Mouse (Mus musculus): ENCODE results near the gene Sphk2.

The Sphk2 gene

GRCm38 (mm10) chr7:45723781-45724180 lies 6.0 kb upstream of the Sphk2 start:
- DNase-seq (ENCODE audit: low spot score in 2 of 2): no peak

GRCm38 (mm10) chr7:45723301-45723700 lies 5.5 kb upstream of the Sphk2 start:
- no peak for DNase-seq (ENCODE audit: low spot score in 2 of 2)

DNA sequence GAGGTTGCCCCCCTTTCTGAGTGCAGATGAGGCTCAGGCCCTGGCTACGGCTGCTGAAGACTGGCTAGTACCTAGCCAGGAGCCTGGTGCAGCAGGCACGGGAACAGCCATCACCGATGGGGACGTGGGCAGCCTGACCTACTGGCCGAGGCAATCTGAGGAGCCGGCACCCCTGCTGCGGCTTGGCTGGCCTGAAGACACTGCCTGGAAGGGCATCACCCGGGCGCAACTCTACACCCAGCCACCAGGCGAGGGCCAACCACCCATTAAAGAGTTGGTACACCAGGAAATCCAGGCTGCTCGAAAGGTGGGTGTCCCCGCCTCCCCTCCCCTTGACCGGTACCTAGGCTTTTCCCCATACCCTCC lies 4.5 kb upstream of the Sphk2 start:
- DNase-seq (ENCODE audit: low spot score in 2 of 2): no peak

DNA sequence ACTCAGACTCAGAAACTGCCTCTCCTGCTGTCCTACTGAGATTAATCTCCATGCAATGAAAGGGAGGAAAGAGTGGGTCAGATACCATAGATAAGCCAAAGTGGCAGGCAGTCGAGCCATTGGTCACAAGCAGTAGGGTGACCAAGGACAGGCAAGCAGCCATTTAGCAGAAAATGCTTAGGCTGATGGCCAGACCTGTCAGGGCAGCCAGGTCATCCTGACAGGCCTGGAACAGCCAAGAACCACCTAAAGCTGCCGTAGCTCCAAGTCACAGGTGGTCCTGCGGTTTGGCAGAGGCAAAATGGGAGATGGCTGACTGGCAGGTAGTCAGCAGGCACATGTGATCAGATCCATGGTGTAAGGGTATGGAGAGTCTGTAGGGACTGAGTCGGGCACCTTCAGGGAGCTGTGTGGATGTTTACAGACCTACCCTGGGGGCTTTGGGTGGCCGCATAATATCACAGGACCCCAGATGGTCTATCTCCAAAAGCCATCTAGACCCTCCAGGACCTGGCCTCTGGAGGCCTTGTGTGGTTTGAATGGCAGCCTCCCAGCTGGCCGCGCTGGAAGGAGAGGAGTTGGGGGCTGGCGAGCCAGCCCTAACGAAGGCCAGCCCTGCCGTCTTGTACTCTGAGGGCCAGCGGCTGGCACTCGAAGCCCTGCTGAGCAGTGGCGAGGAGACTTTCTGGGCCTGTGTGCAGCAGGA lies 4.0 kb upstream of the Sphk2 start:
- DNase-seq (ENCODE audit: low spot score in 2 of 2): no peak

DNA sequence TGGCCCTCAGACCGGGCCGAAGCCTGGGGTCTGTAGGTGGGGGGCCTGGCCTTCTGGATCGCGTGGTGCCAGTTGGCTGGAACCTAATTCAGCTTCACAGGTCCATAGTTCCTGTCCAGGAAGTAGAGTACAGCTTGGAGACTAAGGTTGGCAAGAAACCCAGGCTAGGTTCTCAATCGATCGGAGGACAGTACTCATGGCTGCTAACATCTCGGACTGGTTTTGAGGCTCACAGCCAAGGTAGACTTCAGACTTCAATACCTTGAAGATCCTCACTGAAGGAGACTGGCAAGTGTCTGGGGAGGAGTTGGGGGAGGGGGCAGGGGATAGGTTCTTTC lies 3.4 kb upstream of the Sphk2 start:
- no peak for DNase-seq (ENCODE audit: low spot score in 2 of 2)

GRCm38 (mm10) chr7:45720413-45721233 lies 2.8 kb upstream of the Sphk2 start, which contains the start of gene Fam83e:
Fam83e (plus strand) TSS chr7:45721212.
- DNase-seq (ENCODE audit: low spot score in 2 of 2): peak in 1 of 2 experiments; percentile 11

- peak in 1 of 2 experiments; percentile 2 for DNase-seq (ENCODE audit: low spot score in 2 of 2)
These were observed 2.1 kb upstream of the Sphk2 start for GRCm38 (mm10) chr7:45719738-45720412.

- peak in 1 of 2 experiments; percentile 3 for DNase-seq (ENCODE audit: low spot score in 2 of 2)
These were observed 1.4 kb upstream of the Sphk2 start for GRCm38 (mm10) chr7:45719180-45719579.

DNA sequence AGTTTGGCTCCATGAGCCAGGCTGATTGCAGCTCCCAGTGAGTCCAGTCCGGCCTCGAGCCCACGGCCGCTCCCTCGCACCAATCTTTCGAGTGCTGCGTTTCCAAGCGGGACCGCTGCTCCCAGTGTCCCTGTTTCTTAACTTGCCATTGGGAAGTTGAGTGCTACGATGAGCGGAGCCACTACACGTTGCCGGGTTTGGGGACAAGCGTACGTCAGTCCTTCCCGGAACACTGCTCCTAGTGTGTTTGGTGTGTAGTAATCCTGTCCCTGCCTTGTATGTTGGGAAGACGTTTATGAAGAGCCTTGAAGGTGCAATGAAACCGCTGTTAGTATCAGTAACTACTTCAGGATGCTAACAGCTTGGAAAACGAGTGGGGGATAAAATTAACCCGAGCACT lies 529 bp upstream of the Sphk2 start:
- DNase-seq (ENCODE audit: low spot score in 2 of 2): no peak

GRCm38 (mm10) chr7:45716952-45717917 lies 567 bp downstream of the Sphk2 start:
- peak in 1 of 2 experiments; percentile 7 for DNase-seq (ENCODE audit: low spot score in 2 of 2)

DNA sequence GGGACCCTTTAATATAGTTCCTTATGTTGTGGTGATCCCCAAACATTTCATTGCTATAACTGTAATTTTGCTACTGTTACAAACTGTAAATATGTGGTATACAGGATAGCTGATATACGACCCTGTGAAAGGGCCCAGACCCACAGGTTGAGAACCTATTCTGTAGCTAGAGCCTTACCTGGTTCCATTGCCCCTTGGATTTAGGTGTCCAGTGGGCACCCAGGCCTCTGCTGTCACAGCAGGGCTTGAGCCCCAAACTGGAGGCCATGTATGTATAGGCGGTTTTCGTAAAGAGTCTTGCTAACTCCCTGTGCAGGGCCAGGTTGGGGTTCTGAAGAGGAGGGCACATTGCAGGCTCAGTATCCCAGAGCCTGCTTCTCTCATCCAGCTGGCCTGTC lies 1.3 kb downstream of the Sphk2 start:
- peak in 1 of 2 experiments; percentile 3 for DNase-seq (ENCODE audit: low spot score in 2 of 2)

DNA sequence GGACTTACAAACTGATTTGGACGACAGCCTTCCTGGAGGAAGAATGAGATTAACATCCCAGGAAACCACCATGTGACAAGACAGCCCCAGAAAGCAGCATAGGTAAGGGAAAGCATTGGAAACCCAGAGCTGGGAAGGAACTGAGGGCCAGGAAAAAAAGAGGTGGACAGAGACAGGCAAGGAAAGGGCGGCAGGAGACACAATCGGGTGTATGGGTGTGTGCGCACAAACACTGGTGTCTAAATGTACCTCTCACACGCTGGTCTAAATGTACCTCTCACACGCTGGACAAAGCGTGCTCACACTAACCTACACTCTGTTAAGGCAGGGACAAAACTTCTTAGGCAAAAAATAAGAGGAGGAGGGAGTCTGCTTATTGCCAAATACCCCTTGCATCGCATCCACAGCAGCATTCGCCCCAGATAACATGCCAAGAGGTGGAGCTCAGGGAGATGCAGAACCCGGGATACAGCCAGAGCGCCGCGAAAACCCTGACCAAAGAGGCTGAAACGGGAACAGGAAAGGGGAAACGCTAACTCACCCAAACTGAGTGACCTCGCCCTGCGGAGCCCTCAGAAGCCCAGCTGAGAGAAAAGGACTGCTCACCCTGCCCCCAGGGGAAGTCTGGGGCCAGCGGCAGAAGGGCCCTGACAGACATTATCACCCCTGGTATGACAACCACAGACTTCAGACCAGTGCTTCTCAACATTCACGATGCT lies 1.9 kb downstream of the Sphk2 start:
- DNase-seq (ENCODE audit: low spot score in 2 of 2): peak in 1 of 2 experiments; percentile 13

GRCm38 (mm10) chr7:45715090-45715708 lies 2.6 kb downstream of the Sphk2 start, which contains the start of gene Rpl18:
Rpl18 (plus strand) TSS chr7:45715457.
- peak; percentile 96 to 98 for DNase-seq (ENCODE audit: low spot score in 2 of 2)

GRCm38 (mm10) chr7:45714630-45715089 lies 3.1 kb downstream of the Sphk2 start:
- DNase-seq (ENCODE audit: low spot score in 2 of 2): no peak

GRCm38 (mm10) chr7:45713881-45714520 lies 3.8 kb downstream of the Sphk2 start:
- no peak for DNase-seq (ENCODE audit: low spot score in 2 of 2)

DNA sequence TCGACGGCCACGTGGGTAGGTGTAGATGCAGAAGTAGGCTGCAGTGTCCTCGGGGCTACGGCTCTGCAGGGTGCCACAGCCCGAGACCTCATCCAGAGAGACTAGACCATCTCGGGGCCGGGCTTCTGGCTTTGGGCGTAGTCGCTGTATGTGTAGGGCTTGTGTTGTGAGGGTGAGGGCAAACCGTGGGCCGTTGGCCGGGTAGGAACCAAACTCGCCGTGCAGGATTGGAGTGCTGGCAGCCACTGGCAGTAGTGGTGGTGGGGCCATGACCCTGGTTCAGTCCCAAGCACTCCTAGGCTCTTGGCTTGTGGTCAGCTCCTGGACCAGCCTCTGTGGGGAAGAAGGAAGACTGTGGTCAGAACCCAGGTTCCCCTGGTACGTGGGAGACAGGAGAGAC lies 4.4 kb downstream of the Sphk2 start:
- no peak for DNase-seq (ENCODE audit: low spot score in 2 of 2)

DNA sequence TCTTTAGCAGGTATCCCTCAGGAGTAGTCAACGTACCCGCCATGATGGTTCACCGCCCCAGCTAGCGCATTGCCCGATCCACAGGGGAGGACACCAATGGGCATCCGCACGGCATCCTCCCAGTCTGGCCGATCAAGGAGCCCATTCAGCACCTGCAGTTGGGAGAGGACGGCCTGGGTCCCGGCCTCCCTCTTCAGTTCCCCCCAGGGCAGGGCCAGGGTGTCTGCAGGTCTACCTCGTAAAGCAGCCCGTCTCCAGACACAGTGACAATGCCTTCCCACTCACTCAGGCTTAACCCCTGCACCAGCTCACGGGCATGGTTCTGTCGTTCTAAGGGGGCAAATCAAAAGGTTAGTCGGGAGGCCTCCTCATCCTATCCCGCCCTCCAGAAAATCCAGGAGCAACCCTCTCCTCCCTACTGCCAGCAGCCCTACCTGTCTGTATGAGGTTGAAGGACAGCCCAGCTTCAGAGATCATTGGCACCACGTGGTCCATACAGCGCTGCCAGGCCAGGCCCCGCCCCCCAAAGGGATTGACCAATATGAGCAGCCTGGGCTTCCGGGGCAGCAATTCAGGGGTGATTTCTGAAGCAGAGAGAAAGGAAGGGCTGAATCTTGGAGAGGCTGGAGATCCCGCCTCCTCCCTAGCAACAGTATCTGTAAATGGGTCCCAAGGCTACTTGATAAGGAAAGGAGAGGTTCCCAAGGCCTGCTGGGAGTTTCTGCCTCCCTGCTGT lies 5.6 kb downstream of the Sphk2 start:
- no peak for DNase-seq (ENCODE audit: low spot score in 2 of 2)

GRCm38 (mm10) chr7:45711316-45712021 lies 6.3 kb downstream of the Sphk2 start:
- no peak for DNase-seq (ENCODE audit: low spot score in 2 of 2)
